Mouse (Mus musculus): Measurements from ENCODE around the gene Ms4a4a. TPM values are rescaled to one million over a fixed set of nuclear protein-coding genes. Genes with fewer than 3 reads are reported as not detected.

Ms4a4a gene
- polyA plus RNA-seq (2015; fragmentation: Nextera tagmentation; extraction: Ambion mirVana), result 11.3 and 13.8 TPM in 2 replicates

DNA sequence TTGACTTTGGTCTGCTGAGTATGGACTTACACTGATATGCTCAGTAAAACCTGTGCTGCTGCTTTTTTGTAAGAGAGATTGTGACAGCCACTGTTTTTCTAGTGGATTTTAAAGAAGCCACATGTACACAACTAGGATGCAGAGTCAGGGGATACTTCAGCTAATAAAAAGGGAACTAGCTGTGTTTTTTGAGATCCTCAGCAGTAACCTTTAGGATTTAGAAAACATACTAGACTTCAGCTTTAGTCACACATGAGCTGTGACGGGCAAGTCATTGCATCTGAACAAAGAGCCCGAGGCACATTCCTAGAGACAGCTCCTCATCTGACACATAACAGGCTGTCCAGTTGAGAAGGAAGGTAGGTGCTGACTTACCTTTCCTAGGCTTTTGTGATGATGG is at the start of gene Ms4a4a:
Ms4a4a (plus strand) TSS at position 251 of the 400 bp plus-strand sequence.

DNA sequence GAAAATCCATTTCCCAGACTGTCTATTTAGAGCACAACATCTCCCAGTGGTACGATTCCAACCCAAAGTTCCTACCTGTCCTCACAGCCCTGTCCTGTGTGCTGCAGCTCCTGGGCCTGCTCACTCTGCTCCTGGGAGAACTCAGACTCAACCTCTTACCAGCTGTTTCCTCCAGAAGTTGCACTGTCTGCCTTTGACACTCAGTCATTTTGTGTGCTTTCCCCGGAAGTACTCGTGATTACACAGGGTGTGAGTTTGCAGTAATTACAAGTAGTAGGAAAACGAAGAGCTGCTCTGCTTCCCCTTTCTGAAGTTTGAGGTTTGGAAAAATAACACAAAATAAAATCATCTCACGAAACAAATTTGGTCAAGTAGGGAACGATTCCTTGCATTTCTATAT is 39.4 kb upstream of the Ms4a4a start, which contains the start of gene Ms4a7:
Ms4a7 (minus strand) TSS at position 215 of the 400 bp plus-strand sequence.

DNA sequence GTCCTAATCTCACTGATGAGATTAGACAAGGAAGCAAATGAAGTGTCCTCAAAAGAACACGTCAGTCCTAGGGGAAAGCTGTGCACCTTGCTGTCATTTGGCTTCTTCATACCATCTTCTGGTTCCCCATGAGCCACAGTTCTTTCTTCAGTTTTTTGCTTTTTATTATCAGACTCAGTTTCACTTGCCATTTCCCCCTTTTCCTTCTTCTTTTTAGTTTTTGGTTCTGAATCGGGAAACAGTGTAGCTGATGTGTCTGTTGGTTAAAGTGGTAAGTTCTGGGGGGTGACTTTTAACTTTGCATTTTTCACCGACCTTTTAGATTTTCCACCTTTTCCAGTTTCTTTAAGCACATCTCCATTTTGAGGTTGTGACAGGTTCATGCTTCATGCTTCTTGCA is 29.2 kb downstream of the Ms4a4a start, which contains the start of gene Ms4a4c:
Ms4a4c (plus strand) TSS at position 244 of the 400 bp plus-strand sequence.

Other genes starting within 250 kb of the Ms4a4a start
- not detected in 2 replicates for gene 1700017D01Rik, start 244.6 kb upstream of the Ms4a4a start, polyA plus RNA-seq (2015; fragmentation: Nextera tagmentation; extraction: Ambion mirVana)
- gene 1700025F22Rik, start 210.2 kb upstream of the Ms4a4a start, polyA plus RNA-seq (2015; fragmentation: Nextera tagmentation; extraction: Ambion mirVana), result not detected in 2 replicates
- not detected in 2 replicates for gene Ms4a13, start 178.8 kb upstream of the Ms4a4a start, polyA plus RNA-seq (2015; fragmentation: Nextera tagmentation; extraction: Ambion mirVana)
- not detected in 2 replicates for gene Ms4a12, start 143.1 kb upstream of the Ms4a4a start, polyA plus RNA-seq (2015; fragmentation: Nextera tagmentation; extraction: Ambion mirVana)
- 0.04 and 0.06 TPM in 2 replicates for gene Ms4a1, start 109.3 kb upstream of the Ms4a4a start, polyA plus RNA-seq (2015; fragmentation: Nextera tagmentation; extraction: Ambion mirVana)
- gene Ms4a5, start 91.7 kb upstream of the Ms4a4a start, polyA plus RNA-seq (2015; fragmentation: Nextera tagmentation; extraction: Ambion mirVana), result not detected in 2 replicates
- gene Ms4a14, start 61.1 kb upstream of the Ms4a4a start, polyA plus RNA-seq (2015; fragmentation: Nextera tagmentation; extraction: Ambion mirVana), result 0.17 TPM in 2 replicates
- gene Ms4a7, start 39.4 kb upstream of the Ms4a4a start, polyA plus RNA-seq (2015; fragmentation: Nextera tagmentation; extraction: Ambion mirVana), result 10.7 and 15.8 TPM in 2 replicates
- gene Ms4a4c, start 29.2 kb downstream of the Ms4a4a start, polyA plus RNA-seq (2015; fragmentation: Nextera tagmentation; extraction: Ambion mirVana), result 0.76 and 1.0 TPM in 2 replicates
- 0.52 and 0.53 TPM in 2 replicates for gene Ms4a4b, start 68.0 kb downstream of the Ms4a4a start, polyA plus RNA-seq (2015; fragmentation: Nextera tagmentation; extraction: Ambion mirVana)
- gene Ms4a6c, start 93.8 kb downstream of the Ms4a4a start, polyA plus RNA-seq (2015; fragmentation: Nextera tagmentation; extraction: Ambion mirVana), result 10.5 and 14.3 TPM in 2 replicates
- gene Gm8369, start 110.4 kb downstream of the Ms4a4a start, polyA plus RNA-seq (2015; fragmentation: Nextera tagmentation; extraction: Ambion mirVana), result 0.04 and 0.35 TPM in 2 replicates
- 7.2 and 10.4 TPM in 2 replicates for gene Ms4a6b, start 141.0 kb downstream of the Ms4a4a start, polyA plus RNA-seq (2015; fragmentation: Nextera tagmentation; extraction: Ambion mirVana)
- 3.8 and 4.0 TPM in 2 replicates for gene Ms4a4d, start 161.3 kb downstream of the Ms4a4a start, polyA plus RNA-seq (2015; fragmentation: Nextera tagmentation; extraction: Ambion mirVana)
- gene Ms4a6d, start 229.3 kb downstream of the Ms4a4a start, polyA plus RNA-seq (2015; fragmentation: Nextera tagmentation; extraction: Ambion mirVana), result 10.5 and 12.0 TPM in 2 replicates
- gene Ms4a2, start 248.2 kb downstream of the Ms4a4a start, polyA plus RNA-seq (2015; fragmentation: Nextera tagmentation; extraction: Ambion mirVana), result 2.4 and 4.2 TPM in 2 replicates

All from skeletal muscle tissue, postnatal 0 days (tissue).